Mouse (Mus musculus) CH12.LX (cell line): ENCODE measurements around the gene D17H6S53E. TPM values are rescaled to one million over a fixed set of nuclear protein-coding genes. Genes with fewer than 3 reads are reported as not detected.

Experiments
- DNase-seq: peaks from one replicate; pipeline ENCODE4 v3.0.0-alpha.2; 2013; ENCODE audit errors: extremely low read depth
- H3K27ac ChIP-seq: 2 replicates; pipeline ENCODE4 v1.5.1; 2012; ENCODE audit warnings: low read depth, mild to moderate bottlenecking, control low read depth, moderate library complexity; ENCODE audit not compliant: insufficient read depth
- H3K27me3 ChIP-seq: replicated peaks from 2 replicates; pipeline ENCODE3; 2012; ENCODE audit warnings: inconsistent platforms
- H3K36me3 ChIP-seq, 2 experiments: replicated peaks in 1 of 2; 2 replicates each; pipeline versions ENCODE3 to v1.6.1; 2012; ENCODE audit warnings: inconsistent platforms in 1 of 2, low read length in 1 of 2, mild to moderate bottlenecking in 1 of 2, mixed read lengths in 1 of 2, moderate library complexity in 1 of 2; ENCODE audit not compliant: control insufficient read depth in 1 of 2, insufficient read depth in 1 of 2
- H3K4me1 ChIP-seq, 2 experiments: 2 replicates each; pipeline ENCODE4 v1.6.1; 2012; ENCODE audit warnings: inconsistent platforms in 1 of 2, moderate library complexity in 1 of 2; ENCODE audit not compliant: insufficient read depth in 2 of 2, control insufficient read depth in 1 of 2
- H3K4me2 ChIP-seq: 2 replicates; pipeline ENCODE4 v1.6.1; 2012; ENCODE audit warnings: low read depth, mild to moderate bottlenecking, control low read depth; ENCODE audit not compliant: poor library complexity, insufficient read depth, severe bottlenecking
- H3K4me3 ChIP-seq, 3 experiments: fragments of 150-350 bp in 1 of 3; sonication (generic) in 1 of 3; replicated peaks in 1 of 3; 2 replicates each; pipeline versions ENCODE3 to v1.5.1; 2011 to 2012; ENCODE audit warnings: low read depth in 2 of 3, low read length in 2 of 3, mild to moderate bottlenecking in 2 of 3, moderate library complexity in 2 of 3, control low read depth in 1 of 3, improper control_type of control experiment in 1 of 3, inconsistent platforms in 1 of 3, mixed read lengths in 1 of 3; ENCODE audit not compliant: poor library complexity in 1 of 3
- H3K79me2 ChIP-seq: replicated peaks from 2 replicates; pipeline ENCODE4 v1.6.1; 2012; ENCODE audit warnings: mild to moderate bottlenecking, moderate library complexity; ENCODE audit not compliant: control insufficient read depth, poor library complexity, insufficient read depth, severe bottlenecking; ENCODE audit errors: extremely low read depth
- H3K9ac ChIP-seq: 2 replicates; pipeline ENCODE4 v1.6.1; 2012; ENCODE audit warnings: low read depth, mild to moderate bottlenecking, control low read depth, moderate library complexity; ENCODE audit not compliant: insufficient read depth
- H3K9me3 ChIP-seq: replicated peaks from 2 replicates; pipeline ENCODE3; 2012; ENCODE audit warnings: low read length, inconsistent platforms, mixed read lengths
- BHLHE40 ChIP-seq: IDR thresholded peaks from 2 replicates; pipeline ENCODE4 v1.6.1; 2011; ENCODE audit warnings: mild to moderate bottlenecking, low read depth, low read length, improper control_type of control experiment
- CTCF ChIP-seq, 2 experiments: IDR thresholded peaks in 1 of 2; conservative IDR thresholded peaks in 1 of 2; 2 replicates each; pipeline ENCODE4 v1.5.1; 2011 to 2012; ENCODE audit warnings: low read depth in 2 of 2, low read length in 2 of 2, improper control_type of control experiment in 1 of 2, inconsistent platforms in 1 of 2, mild to moderate bottlenecking in 1 of 2, moderate library complexity in 1 of 2
- E2F4 ChIP-seq: IDR thresholded peaks from 2 replicates; pipeline ENCODE4 v1.6.1; 2011; ENCODE audit warnings: low read depth, low read length, improper control_type of control experiment; ENCODE audit not compliant: insufficient replicate concordance
- ELF1 ChIP-seq: IDR thresholded peaks from 2 replicates; pipeline ENCODE4 v1.6.1; 2014; ENCODE audit warnings: low read depth, mild to moderate bottlenecking, inconsistent platforms, low read length, improper control_type of control experiment
- EP300 ChIP-seq: IDR thresholded peaks from 2 replicates; pipeline ENCODE4 v1.6.1; 2011; ENCODE audit warnings: low read length, improper control_type of control experiment
- GABPA ChIP-seq: IDR thresholded peaks from 2 replicates; pipeline ENCODE4 v1.6.1; 2012; ENCODE audit warnings: low read depth, low read length, improper control_type of control experiment, inconsistent platforms; ENCODE audit not compliant: insufficient replicate concordance
- JUND ChIP-seq: conservative IDR thresholded peaks from 2 replicates; pipeline ENCODE4 v1.6.1; 2011; ENCODE audit warnings: low read depth, low read length, improper control_type of control experiment
- MAFK ChIP-seq: IDR thresholded peaks from 2 replicates; pipeline ENCODE4 v1.6.1; 2011; ENCODE audit warnings: low read length, improper control_type of control experiment; ENCODE audit not compliant: insufficient replicate concordance
- MAX ChIP-seq: IDR thresholded peaks from 2 replicates; pipeline ENCODE4 v1.6.1; 2011; ENCODE audit warnings: low read length, improper control_type of control experiment
- MXI1 ChIP-seq: IDR thresholded peaks from 2 replicates; pipeline ENCODE4 v1.6.1; 2011; ENCODE audit warnings: mild to moderate bottlenecking, low read depth, low read length, improper control_type of control experiment
- MYC ChIP-seq: IDR thresholded peaks from 2 replicates; pipeline ENCODE4 v1.6.1; 2011; ENCODE audit warnings: low read depth, mild to moderate bottlenecking, improper control_type of control experiment, low read length
- NRF1 ChIP-seq: IDR thresholded peaks from 2 replicates; pipeline ENCODE4 v1.6.1; 2014; ENCODE audit warnings: low read depth, mild to moderate bottlenecking, inconsistent platforms, low read length, improper control_type of control experiment, moderate library complexity
- PAX5 ChIP-seq: IDR thresholded peaks from 2 replicates; pipeline ENCODE4 v1.6.1; 2012; ENCODE audit warnings: low read length, inconsistent platforms, mixed read lengths
- POLR2AphosphoS2 ChIP-seq: IDR thresholded peaks from 2 replicates; pipeline ENCODE4 v1.6.1; 2011; ENCODE audit warnings: low read depth, low read length, improper control_type of control experiment
- RAD21 ChIP-seq: IDR thresholded peaks from 2 replicates; pipeline ENCODE4 v1.6.1; 2011; ENCODE audit warnings: low read depth, mild to moderate bottlenecking, low read length, improper control_type of control experiment, moderate library complexity
- SIN3A ChIP-seq: IDR thresholded peaks from 2 replicates; pipeline ENCODE4 v1.6.1; 2012; ENCODE audit warnings: low read length, improper control_type of control experiment, inconsistent platforms
- SMC3 ChIP-seq: IDR thresholded peaks from 2 replicates; pipeline ENCODE4 v1.6.1; 2011; ENCODE audit warnings: low read depth, low read length, improper control_type of control experiment
- TBP ChIP-seq: conservative IDR thresholded peaks from 2 replicates; pipeline ENCODE4 v1.6.1; 2011; ENCODE audit warnings: low read depth, low read length, improper control_type of control experiment
- UBTF ChIP-seq: IDR thresholded peaks from 2 replicates; pipeline ENCODE4 v1.6.1; 2012; ENCODE audit warnings: low read depth, mild to moderate bottlenecking, inconsistent platforms, low read length, improper control_type of control experiment, moderate library complexity
- ZKSCAN1 ChIP-seq: IDR thresholded peaks from 2 replicates; pipeline ENCODE4 v1.6.1; 2012; ENCODE audit warnings: low read depth, inconsistent platforms, low read length, improper control_type of control experiment, borderline replicate concordance
- ZMIZ1 ChIP-seq: IDR thresholded peaks from 2 replicates; pipeline ENCODE4 v1.6.1; 2012; ENCODE audit warnings: low read depth, mild to moderate bottlenecking, inconsistent platforms, low read length, improper control_type of control experiment
- dilution Hi-C: fragments of 300-500 bp; cut with MboI; formaldehyde crosslinking; loops from 2 replicates; pipeline ENCODE4 v1.14.3; 2020; ENCODE audit warnings: low sequenced_read_pairs; ENCODE audit not compliant: extremely low pct_unique_long_range_greater_than_20kb, extremely low pct_ligation_motif_present
- in situ Hi-C: fragments of 300-500 bp; cut with MboI; formaldehyde crosslinking; loops from 3 replicates; pipeline ENCODE4 v1.14.3; 2019; ENCODE audit warnings: low sequenced_read_pairs, low pct_ligation_motif_present, low pct_unique_long_range_greater_than_20kb, mixed read lengths
- polyA plus RNA-seq: library from polyadenylated mRNA; unstranded; fragments of >175 nt; gene quantifications from 2 replicates; pipeline ENCODE4 v1.2.1, GENCODE M21; 2012; ENCODE audit warnings: low read depth; ENCODE audit not compliant: insufficient read length
- total RNA-seq, 2 experiments: library from RNA; depleted of rRNA; stranded (reverse); fragments of 300-350 nt in 1 of 2; fragments of >200 nt in 1 of 2; gene quantifications; 2 replicates each; pipeline ENCODE4 v1.2.3; 2012 to 2014

D17H6S53E gene
- total and polyA plus RNA-seq, 3 experiments = 8.7 to 15.6 (median 11.9) TPM

- dilution Hi-C loops (no loop called here), in situ Hi-C loops (no loop called here)
- DNase-seq = no peak
- no peaks in the 10 kb centered on the region for H3K9me3 ChIP-seq
- H3K9ac ChIP-seq = no peak overlapping the region
- peaks cover 26 to 43% of the 10 kb centered on the region in 2 experiments for H3K36me3 ChIP-seq
- H3K4me2 ChIP-seq = no peak overlapping the region; the same call in 1 of the 2 replicates
- 0 out of 2 replicates have a peak overlapping the region, but pooled peaks have one; percentile 12 for H3K27ac ChIP-seq
- TF ChIP-seq PAX5 (no peak), RAD21 (no peak), MAFK (no peak), SMC3 (no peak), MYC (no peak), MAX (no peak), GABPA (no peak), ZMIZ1 (no peak), MXI1 (no peak), UBTF (no peak), JUND (no peak), EP300 (no peak), BHLHE40 (no peak), CTCF (conservative IDR thresholded peaks at IDR 0.05 in 1 of 2, IDR thresholded peaks at IDR 0.05 in 1 of 2; ENCODE audit: low read depth in 2 of 2, low read length in 2 of 2) (no peak), TBP (no peak), ELF1 (no peak), NRF1 (no peak), POLR2AphosphoS2 (no peak), ZKSCAN1 (no peak), SIN3A (no peak)
- H3K27me3 ChIP-seq = no peaks in the 10 kb centered on the region
- peaks cover 46% of the 10 kb centered on the region for H3K79me2 ChIP-seq
- H3K4me1 ChIP-seq = peaks cover 5 to 48% of the 10 kb centered on the region in 2 experiments
- H3K4me3 ChIP-seq = no peak overlapping the region
These were observed 1.1 kb upstream of the D17H6S53E start for GRCm38 (mm10) chr17:35125081-35125480.

- peak overlapping the region in 2 of 3 experiments; percentile 74 to 87 for H3K4me3 ChIP-seq
- H3K4me1 ChIP-seq = peaks cover 5 to 43% of the 10 kb centered on the region in 2 experiments
- in situ Hi-C loops (no loop called here), dilution Hi-C loops (no loop called here)
- H3K79me2 ChIP-seq = peaks cover 41% of the 10 kb centered on the region
- H3K4me2 ChIP-seq = peak overlapping the region; percentile 81
- H3K36me3 ChIP-seq = peaks cover 29 to 48% of the 10 kb centered on the region in 2 experiments
- H3K27ac ChIP-seq = 0 out of 2 replicates have a peak overlapping the region, but pooled peaks have one; percentile 12
- no peak for DNase-seq
- H3K27me3 ChIP-seq = no peaks in the 10 kb centered on the region
- no peaks in the 10 kb centered on the region for H3K9me3 ChIP-seq
- H3K9ac ChIP-seq = peak overlapping the region; percentile 95
- TF ChIP-seq POLR2AphosphoS2 (peak; percentile 63; the same call in 1 of the 2 replicates), E2F4 (no peak)
These were observed 595 bp upstream of the D17H6S53E start for GRCm38 (mm10) chr17:35125578-35125977.
